Mouse (Mus musculus) right cerebral cortex, postnatal 10 days (tissue): ENCODE results near the gene Katnal1.

ENCODE experiments used
- DNase-seq, 2 experiments: peaks; one replicate each; pipeline ENCODE4 v3.0.0; 2021; ENCODE audit warnings: low spot score in 2 of 2

Katnal1 gene

DNA sequence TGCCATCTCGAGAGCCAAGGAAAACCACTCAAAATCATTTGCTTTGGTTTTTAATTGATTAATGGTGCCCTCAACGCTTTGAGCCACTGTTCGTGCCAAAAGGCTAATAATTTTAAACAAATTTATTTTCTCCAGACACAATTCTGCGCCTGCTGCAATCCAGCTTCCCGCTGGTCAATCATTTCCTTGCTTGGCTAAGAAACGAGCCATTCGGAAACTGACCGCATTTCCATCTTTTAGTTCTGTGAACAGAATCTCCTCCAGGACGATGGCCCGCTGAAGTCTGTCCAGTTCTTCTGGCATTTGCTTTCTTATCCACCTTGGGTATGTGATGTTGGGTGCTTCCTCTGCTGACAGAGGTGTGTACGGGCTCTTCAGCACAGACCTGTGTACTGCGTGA is 4.5 kb downstream of the Katnal1 start:
- DNase-seq = no peak

DNA sequence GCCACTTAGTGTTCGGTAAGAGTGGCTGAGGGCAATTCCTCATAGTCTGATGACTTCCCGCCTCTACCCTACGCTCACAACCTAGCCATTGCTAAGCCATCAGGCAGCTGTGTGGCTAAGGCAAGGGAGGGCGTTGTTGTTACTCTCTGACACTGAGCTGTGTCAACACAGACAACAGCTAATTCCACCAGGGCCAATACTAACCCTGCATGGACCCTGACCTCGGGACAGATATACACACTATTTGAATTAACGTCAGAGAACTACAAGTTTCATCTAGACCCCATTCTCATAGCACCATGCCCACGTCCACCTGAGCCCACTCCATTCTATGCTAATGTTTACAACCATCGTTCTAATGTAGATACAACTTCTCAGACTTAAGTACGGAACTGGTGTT is 5.1 kb downstream of the Katnal1 start:
- DNase-seq = no peak

DNA sequence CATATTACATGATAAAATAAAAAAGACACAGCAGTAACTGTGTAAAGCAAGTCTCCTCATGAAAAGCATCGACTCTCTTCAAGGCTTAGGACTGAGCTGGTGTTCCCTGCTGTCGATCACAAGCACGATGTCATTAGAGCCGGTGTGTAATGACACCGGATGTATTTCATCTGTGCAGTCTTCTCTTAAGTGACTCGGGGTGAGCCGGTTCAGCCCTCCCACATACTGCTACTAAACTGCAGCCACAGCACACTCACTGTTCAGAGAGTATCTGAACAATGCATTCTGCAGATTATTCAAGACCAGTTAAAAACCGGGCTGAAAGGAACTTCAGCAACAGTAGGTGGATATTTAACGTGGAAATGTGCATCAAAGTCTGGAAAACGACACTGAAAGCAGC is 5.7 kb downstream of the Katnal1 start:
- DNase-seq = no peak

DNA sequence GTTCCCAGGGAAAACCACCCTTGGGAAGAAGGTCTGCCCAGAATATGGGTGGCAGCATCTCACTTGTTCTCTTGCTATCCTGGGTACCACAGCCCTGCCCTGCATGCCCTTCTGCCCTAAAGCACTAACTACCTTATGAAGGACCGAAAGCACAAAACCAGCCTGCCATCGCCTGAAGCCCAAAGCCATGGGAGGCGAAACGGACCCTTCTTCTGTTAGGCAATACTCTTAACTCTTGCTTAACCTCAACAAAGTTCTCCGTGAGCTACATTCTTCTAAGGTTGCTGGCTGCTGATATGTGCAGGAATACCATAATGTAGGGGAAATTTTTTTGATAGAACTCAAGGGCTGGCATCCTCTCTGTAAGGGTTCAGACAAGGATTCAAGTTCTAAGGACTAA is 6.3 kb downstream of the Katnal1 start:
- DNase-seq = no peak

DNA sequence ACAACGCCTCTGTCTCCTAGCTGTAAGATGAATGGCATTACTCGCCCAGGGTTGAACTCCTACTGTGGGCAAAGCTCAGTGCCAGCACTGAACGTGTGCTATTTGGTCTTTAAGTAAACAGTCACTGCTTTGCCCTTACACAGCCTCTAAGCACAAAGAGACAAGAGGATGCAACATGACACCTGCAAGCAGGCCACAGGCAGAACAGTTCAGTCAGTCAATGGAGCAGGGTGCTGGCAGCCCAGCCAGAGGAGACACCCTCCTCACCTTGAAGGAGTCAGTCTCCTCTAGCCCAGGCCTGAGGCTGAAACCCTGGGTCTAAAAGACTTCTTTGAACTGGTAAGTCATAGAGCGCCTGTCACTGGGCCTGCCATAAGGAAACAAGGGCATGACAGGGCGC is 11.1 kb downstream of the Katnal1 start:
- no peak for DNase-seq

DNA sequence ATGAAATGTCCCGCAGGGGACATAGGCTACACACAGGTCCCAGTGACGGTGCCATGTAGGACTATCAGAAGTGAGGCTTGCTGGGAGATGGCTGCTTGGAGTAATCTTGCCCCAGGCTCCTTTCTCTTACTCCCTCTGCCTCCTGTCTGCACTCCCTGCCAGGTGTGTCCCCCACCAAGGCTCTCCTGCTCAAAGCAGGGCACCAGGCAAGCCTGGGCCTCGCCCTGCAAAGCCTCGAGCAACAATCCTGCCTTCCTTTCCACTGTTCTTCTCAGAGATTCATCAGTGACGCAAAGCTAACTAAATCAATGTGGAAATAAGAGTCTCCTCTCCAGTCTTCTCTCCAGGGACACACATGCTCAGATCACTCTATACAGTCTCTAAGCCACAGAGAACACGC is 12.3 kb downstream of the Katnal1 start:
- DNase-seq = no peak

DNA sequence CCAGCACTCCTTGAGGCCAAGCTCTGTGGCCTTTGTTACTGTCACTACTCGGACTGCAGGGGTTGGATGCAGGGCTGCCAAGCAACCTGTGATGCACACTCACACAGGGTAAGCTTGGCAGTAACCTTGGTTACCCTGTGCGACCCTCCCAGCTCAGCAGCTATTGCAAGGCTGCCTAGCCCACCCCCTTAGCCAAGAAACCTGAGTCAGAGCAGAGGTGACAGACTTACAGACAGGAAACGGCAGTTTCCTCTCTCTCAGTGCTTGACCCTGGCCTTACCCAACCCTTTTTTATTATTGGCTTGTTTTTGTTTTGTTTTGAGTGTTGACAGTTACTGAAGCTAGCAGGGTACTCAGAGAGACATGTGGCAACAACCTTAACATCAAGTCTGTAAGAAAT is 16.9 kb downstream of the Katnal1 start:
- DNase-seq = no peak

DNA sequence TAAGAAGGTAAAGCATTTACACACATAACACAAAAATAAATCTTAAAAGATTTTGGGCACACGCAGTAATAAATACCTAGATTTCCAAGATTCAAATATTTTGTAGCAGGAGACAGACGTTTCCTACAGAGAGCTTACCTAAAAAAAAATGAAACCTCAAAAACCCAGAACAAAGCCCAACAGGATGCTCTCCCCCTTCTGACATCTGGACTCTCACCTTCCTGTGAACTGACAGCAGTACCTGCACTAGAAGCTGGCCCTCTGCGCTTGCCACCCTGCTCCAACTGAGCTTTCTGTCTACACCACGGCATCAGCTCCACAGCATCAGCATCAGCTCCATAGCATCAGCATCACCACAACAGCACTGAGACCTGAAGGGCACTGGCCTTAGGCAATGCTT is 19.1 kb downstream of the Katnal1 start:
- no peak for DNase-seq

DNA sequence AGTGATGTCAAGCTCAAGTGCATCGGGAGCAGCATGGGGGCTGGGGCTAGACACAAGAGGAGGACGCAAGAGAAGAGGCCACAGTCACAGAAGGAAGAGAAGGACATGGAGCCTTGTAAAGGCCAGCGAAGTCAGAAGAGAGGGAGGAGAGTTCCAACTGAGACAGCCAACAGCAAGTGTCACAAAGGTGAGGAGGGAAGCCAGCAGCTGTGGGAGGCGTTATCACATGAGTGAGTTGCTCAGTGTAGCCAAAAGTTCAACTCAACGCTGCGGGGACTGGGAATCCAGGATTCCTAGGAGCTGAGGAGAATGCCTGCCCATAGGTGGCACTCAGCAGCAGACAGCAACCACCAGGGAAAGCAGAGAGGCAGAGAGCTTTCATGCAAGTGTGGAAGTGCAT is 19.7 kb downstream of the Katnal1 start:
- DNase-seq = peak in 1 of 2 experiments; percentile 39

DNA sequence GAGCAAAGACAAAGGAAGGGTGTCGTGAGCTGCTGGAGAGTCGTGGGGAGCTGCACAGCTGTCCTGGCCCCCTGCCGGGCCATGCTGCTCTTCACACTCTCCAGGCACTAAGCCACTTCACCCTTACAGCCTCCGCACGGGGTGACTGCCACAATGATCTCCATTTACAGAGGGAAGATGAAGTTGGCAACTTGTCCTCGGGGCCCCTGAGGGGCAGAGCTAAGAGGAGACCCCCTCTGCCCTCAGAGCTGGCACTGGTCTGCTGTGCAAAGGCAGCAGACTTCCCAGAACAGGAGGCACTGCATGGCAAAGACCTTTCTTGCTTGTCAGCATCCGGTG is 20.1 kb downstream of the Katnal1 start:
- peak in 1 of 2 experiments; percentile 62 for DNase-seq

DNA sequence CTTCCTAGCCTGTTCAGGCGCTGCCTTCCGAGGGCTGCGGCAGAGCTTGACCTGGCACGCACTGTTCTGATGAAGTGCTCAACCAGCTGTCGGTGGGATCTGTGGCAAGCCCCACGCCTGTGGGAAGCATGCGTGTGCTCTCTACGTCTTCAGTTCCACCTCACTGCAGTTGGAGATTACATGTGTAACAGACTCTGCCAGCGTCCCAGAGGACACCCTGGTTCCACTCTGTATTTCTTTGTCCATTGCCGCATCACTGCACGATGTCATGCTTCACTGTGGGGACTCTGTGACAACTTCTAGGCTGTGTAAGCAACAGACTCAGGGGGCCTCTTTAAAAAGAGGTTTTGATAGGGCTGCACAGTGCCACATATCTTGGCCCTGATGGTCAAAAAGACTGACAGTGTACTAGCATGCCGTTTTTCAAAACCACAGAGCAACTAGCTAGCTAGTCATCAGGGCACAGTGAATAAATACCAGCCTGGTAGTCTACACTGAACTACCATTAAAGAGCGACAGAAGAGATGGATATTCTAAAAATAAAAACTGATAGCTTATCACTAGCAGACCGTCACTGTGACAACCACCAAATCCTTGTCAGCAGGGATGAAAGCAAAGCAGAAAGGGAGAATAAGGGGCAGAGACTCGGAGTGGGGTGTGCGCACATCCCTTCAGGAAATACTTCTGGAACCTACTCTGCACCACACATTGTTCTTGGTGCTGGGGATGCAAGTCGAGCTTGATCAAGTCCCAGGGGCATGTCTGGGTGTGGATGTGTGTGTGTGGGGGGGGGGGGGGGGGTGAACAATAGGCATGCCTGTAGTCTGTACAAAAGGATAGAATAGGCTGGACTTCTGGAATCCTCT is 20.7 kb downstream of the Katnal1 start:
- DNase-seq = no peak

DNA sequence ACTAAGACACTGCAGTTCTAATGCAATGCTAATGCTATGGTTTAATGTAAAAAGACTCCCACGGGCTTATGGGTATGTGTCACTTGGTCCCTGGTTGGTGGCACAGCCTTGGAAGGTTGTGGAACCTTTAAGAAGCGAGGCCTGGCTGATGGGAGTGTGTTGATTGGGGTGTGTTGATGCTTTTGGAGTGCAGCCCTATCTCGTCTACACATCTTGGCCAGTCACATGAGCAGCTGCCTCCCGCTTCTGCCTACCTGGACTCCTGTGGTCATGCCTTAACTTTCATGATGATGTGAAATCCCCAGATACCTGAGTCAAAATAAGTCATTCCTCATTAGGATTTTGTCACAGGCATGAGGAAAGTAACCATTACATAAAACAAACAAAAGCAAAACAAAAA is 22.8 kb downstream of the Katnal1 start:
- no peak for DNase-seq

DNA sequence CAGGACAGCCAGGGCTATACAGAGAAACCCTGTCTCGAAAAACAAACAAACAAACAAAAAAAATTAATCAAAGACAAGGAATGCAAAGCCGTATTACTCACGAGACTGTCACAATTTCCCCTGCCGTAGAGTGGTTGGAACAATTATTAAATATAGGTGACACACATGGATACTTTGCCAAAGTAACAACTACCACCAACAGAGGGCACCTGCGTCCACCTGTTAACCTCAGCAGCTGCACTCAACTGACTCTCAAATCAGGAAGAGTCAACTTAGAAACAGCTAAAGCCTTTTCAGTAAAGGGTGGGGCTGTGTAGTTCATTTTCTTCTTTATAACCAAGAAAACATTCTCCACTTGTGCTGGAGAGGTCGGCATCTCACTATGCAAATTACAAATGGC is 24.3 kb downstream of the Katnal1 start:
- DNase-seq = peak in 1 of 2 experiments; percentile 34

DNA sequence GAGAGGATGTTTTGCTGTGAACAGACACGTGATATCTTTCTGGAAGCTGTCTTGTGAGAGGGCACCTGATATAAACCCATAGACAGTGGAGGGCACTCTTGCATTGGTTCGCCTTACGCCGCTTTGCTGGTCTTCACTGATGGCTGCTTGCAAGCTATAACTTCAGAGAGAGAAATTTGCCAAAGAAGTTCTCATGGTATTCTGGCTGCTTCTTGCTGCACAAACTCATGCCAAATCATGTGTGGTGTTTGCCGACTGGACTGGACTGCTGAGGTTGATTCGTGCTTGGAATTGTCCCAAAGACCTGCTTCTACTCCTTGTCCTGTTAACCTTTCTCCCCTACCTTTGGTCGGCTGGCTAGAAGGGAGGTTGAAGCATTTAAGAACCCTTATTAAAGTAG is 29.8 kb downstream of the Katnal1 start:
- no peak for DNase-seq

DNA sequence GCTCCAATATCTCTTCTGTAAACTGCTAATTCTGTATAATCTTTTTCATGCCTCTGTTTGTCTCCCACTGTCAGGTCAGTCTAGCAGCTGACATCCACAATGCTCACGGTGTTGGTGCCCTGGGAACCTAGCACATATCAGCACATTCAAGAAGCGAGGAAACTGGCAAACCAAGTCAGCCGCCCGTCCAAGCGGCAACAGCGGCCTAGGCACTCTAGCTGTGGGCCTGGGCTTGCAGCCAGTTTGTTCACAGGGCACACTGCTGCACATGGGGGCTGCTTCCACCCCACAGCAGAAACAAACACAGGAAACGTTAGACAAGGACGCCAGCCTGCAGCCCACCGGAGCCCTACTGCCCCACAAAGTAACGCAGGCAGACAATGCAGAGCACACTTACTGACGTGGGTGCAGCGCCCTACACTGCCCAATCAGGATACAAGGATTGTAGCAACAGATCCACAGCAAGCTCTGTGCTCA is 31.1 kb downstream of the Katnal1 start:
- peak in 1 of 2 experiments; percentile 35 for DNase-seq

DNA sequence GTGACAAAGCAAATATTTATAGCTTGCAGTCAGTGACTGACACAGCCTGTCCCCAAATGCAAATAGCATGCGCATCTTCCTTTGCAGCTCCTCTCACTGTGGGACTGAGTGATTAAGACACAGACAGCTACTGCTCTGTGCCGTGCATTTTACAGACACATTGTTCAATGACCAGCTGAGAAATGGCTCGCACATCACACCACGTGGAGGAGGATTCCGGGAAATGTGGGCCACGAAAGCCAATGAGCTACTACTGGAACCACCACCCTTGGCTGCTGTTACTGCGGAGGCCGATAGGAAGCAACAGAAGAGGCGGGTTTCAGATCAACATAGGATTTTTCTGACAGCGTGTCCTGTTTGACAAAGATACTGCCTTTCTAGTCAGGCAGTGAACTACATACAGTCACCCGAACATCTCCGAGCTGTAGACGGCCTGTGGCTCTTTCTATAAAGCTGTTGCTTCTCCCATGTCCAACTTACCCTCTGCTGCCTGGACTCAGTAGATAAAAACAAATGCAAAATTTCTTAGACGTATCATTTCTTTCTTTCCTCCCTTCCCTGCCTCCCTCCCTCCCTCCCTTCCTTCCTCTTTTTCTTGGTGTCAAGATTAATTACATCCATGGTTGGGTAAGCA is 31.9 kb downstream of the Katnal1 start:
- DNase-seq = peak; percentile 53 to 68

DNA sequence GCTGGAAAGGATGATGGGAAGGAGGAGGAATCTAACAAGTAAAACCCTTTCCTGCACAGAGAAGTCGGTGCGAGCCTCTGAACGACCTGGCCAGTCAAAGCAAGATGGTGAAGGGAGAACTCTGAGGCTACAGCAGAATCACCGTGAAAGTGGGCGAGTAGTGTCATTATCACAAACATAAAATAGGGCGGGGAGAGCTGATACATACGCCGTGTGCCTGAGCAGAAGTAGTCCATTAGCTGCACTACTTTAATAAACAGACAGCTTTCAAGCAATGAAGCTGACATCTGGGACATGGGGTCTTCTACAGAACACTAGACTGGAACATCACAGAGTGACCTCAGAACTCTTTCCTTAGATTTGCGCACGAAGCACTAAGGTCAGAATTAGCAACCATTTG is 32.6 kb downstream of the Katnal1 start:
- no peak for DNase-seq

DNA sequence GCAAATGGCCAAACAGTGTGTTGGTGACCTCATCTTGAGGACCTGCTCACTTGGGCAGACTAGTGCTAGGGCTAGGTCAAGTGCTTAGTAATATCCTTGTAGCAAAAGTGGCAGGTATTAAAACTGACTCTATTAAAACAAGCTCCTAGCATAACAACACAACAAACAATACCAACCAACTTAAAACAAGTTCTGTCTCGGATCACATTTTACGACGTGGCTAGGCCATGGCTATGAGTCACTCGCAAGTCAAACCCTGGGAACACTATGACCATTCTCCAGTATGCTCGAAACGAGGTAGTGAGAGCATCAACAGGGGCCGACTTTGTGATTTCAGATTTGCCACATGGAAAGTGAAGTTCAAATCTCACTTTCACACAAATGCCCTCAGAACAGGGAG is 33.3 kb downstream of the Katnal1 start:
- DNase-seq = no peak

DNA sequence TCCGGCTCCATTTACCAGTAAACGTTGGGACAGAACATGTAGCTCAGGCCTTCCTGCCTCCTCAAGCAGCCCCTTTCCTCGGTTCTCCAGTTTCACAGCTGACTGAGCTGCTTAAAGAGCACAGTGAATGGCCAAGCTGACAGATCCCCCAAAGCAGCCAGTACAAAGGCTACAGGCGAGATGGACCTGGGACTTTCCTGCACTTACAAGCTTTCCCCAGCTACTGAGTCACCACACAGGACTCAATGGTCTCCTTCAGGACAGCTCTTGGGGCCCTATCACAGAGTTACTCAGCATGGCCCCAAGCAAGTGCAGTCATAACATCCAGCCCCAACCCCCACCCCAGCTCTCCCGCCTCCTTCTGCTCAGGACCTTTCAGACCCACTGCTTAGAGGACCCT is 34.1 kb downstream of the Katnal1 start:
- no peak for DNase-seq

DNA sequence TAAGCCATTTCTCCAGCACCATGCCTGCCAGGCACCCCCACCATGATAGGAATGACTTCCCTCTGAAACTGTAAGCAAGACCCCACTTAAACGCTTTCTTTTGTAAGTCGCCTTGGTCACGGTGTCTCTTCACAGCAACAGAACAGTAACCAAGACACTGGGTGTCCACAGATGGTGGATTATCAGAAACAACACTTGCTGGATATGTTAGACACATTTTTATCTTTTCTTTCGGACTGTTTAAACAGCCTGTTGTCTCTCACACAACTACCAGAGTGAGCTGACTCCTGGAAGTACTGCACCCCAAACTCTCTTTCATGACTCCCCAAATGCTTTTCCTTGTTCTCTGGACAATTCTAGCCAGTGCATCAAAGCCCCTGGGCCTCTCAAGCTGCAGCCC is 38.9 kb downstream of the Katnal1 start:
- DNase-seq = no peak

DNA sequence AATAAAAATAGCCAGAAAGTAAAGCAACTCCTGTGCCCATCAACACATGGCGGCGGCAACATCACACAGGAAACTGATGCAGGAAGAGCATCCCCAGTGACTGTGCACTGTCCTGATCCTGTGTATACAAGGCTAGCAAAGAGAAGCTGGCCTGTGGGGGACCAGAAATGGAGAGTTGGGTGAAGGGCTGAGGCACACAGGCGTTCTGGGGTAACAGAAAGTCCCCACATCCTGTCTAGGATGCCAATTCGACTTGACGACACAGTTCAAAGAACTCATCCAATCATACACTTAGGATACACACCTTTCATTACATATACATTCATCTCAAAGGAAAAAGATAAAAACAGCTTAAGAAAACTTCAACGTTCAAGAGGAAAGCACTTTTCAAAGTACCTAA is 41.1 kb downstream of the Katnal1 start:
- DNase-seq = no peak

DNA sequence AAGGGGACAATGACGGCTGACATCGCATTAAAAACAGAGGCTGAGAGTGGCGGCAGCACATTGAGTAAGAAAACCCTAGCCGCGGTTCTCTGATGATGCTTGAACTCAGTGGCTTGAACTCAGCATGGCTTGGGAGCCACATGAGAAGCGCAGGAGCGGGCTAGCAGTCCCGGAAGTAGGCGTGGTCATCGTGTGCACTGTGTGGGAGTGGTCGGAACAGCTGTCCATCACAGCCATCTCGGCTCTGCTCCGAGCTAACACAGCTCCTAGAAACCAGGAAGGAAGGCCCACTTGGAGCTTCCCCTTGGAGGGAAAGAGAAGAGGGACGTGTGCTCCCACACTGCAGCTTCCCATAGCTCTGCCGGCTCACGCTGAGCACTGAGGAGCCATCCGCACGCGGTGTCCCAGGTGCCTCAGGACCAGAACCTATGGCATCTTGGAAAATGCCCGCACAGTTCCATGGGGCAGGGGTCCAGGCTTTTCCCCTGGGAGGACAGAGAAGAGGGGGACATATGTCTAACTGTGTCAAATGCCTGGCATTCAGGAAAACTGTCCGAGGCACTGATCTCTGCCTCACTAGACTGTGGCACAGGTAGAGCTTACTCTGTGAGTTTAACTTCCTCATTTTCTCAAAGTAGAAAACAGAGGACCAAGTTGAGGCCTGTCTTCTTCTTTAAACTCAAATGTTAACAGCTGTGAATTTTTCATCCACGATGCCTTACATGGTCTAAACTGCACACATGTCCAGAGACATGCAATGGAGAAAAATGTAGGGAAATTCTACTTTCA is 43.1 kb downstream of the Katnal1 start:
- no peak for DNase-seq

DNA sequence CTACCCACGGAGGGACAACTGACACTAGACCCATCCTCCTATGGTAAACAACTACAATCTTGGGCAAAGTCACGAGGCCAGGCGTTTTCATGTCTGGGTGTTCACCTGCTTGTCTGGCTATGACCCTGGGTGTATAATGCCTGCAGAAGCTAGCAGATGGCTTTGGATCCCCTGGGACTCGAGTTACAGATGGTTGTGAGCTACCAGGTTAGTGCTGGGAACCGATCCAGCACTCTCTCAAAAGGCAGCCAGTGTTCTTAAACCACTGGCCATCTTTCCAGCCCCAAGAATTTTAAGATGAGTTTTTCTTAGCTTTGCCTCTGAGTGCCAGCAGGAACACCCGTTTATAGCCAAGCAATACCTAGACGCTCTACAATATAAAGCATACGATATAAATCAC is 45.4 kb downstream of the Katnal1 start:
- no peak for DNase-seq
